Mouse (Mus musculus): ENCODE measurements around the gene Epha7.

GRCm38 (mm10) chr4:28808800-28809199, 4.1 kb upstream of the Epha7 start:
- TF ChIP-seq CTCF (conservative IDR thresholded peaks at IDR 0.05; ENCODE audit: low read length), result peak; percentile 42
- no peak for TF ChIP-seq POU5F1 (IDR thresholded peaks at IDR 0.05; ENCODE audit: borderline replicate concordance, low read length)
